Mouse (Mus musculus) midbrain, embryonic 11.5 days (tissue): ENCODE data around the gene Umad1. TPM values are rescaled to one million over a fixed set of nuclear protein-coding genes. Genes with fewer than 3 reads are reported as not detected.

Experiments used
- ATAC-seq: fragments of 200-750 bp; cut with Nextera tagmentation; 2 replicates; pipeline ENCODE4 v1.8.0; 2017; ENCODE audit warnings: moderate TSS enrichment, moderate library complexity; ENCODE audit not compliant: low FRiP score
- DNase-seq: peaks from one replicate; pipeline ENCODE4 v3.0.0; 2015; ENCODE audit warnings: low spot score; ENCODE audit errors: missing footprints
- H3K27ac ChIP-seq: fragments of 300-500 bp; sonication (generic); 2 replicates; pipeline ENCODE4 v1.5.1; 2014; ENCODE audit warnings: low read depth, low read length
- H3K27me3 ChIP-seq: fragments of 300-500 bp; sonication (generic); 2 replicates; pipeline ENCODE4 v1.6.1; 2014; ENCODE audit warnings: mild to moderate bottlenecking, low read length, moderate library complexity, mixed read lengths; ENCODE audit not compliant: control insufficient read depth, insufficient read depth
- H3K36me3 ChIP-seq: fragments of 300-500 bp; sonication (generic); 2 replicates; pipeline ENCODE4 v1.6.1; 2014; ENCODE audit warnings: mild to moderate bottlenecking, low read length, moderate library complexity, mixed read lengths; ENCODE audit not compliant: control insufficient read depth, insufficient read depth
- H3K4me1 ChIP-seq: fragments of 300-500 bp; sonication (generic); 2 replicates; pipeline ENCODE4 v1.6.1; 2014; ENCODE audit warnings: low read length; ENCODE audit not compliant: control insufficient read depth, insufficient read depth
- H3K4me2 ChIP-seq: fragments of 300-500 bp; sonication (generic); 2 replicates; pipeline ENCODE4 v1.6.1; 2014; ENCODE audit warnings: mild to moderate bottlenecking, moderate library complexity
- H3K4me3 ChIP-seq: fragments of 300-500 bp; sonication (generic); 2 replicates; pipeline ENCODE4 v1.5.1; 2014; ENCODE audit warnings: low read depth, low read length
- H3K9ac ChIP-seq: fragments of 300-500 bp; sonication (generic); 2 replicates; pipeline ENCODE4 v1.6.1; 2014; ENCODE audit warnings: low read length
- H3K9me3 ChIP-seq: fragments of 300-500 bp; sonication (generic); 2 replicates; pipeline ENCODE4 v1.6.1; 2016; ENCODE audit warnings: low read length; ENCODE audit not compliant: control insufficient read depth
- WGBS: fragments of 180-500 bp; shearing (Covaris S2); extraction: QIAGEN DNeasy Blood & Tissue Kit; methylation state at CpG from one replicate; pipeline ENCODE4 v1.1.7; 2014; 5-methylcytosine and 5-hydroxymethylcytosine counted together
- polyA plus RNA-seq: library from polyadenylated mRNA; unstranded; fragments of >200 nt; fragmentation: Nextera tagmentation; extraction: Ambion mirVana; gene quantifications from 2 replicates; pipeline ENCODE4 v1.2.1, GENCODE M21; 2014

The Umad1 gene
- polyA plus RNA-seq, 1 experiment from 2014 or later, result 28.5 TPM

DNA sequence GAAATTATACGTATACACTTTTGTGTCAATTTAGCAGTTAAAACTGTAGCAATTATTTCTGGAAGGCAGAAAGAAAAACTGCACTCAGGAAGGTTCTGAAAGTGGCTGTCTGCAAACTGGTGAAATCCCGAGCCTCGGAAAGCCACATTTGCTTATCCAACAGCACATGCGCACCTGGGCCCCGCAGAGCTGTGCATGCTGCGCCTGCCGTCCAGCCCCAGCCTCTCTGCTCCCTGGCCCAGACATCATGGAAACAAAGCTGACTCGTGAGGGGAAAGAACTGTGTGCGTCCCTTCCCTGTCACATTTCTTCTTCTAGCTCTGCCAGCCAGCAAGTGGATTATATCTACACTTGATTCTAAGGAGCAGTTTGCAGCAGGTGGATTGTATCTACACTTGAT is 154.9 kb downstream of the Umad1 start:
- H3K4me3 ChIP-seq, result no peak overlapping the region
- 56% methylated on average over 9 of the region's 9 CpGs for WGBS
- DNase-seq, result no peak

DNA sequence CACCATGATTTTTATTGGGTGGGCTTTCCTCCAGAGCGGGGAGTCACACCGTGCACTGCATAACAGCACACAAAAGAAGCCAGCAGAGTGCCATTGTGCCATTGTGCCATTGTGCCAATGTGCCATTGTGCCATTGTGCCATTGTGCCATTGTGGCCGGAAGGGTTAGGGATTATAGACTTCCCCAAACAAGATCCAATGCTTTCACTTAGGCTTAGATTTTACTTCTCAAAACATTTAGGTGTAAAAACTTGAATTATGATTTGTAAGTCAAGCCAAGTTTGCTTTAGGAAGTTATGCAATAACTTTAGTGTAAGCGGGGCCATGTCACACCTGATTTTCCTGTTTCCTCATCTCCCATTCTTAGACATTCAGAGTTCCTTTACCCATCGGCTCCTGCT is 156.7 kb downstream of the Umad1 start:
- Histone ChIP-seq H3K4me2 (no peak overlapping the region), H3K36me3 (no peaks in the 10 kb centered on the region), H3K9ac (no peak overlapping the region), H3K27me3 (no peaks in the 10 kb centered on the region), H3K4me3 (no peak overlapping the region), H3K9me3 (no peaks in the 10 kb centered on the region), H3K4me1 (peaks cover 2% of the 10 kb centered on the region; the same call in 1 of the 2 replicates), H3K27ac (no peak overlapping the region)
- DNase-seq (no peak), ATAC-seq (no peak)
- WGBS, result 72% methylated on average over 5 of the region's 5 CpGs

More for the DNA sequence above, 154.9 kb downstream of the Umad1 start:
- no peaks in the 10 kb centered on the region for H3K9me3 ChIP-seq
- H3K27me3 ChIP-seq, result no peaks in the 10 kb centered on the region
- ATAC-seq, result no peak
- peaks cover 2% of the 10 kb centered on the region; the same call in 1 of the 2 replicates for H3K4me1 ChIP-seq
- no peaks in the 10 kb centered on the region for H3K36me3 ChIP-seq
- H3K27ac ChIP-seq, result no peak overlapping the region
- no peak overlapping the region for H3K9ac ChIP-seq
- no peak overlapping the region for H3K4me2 ChIP-seq

DNA sequence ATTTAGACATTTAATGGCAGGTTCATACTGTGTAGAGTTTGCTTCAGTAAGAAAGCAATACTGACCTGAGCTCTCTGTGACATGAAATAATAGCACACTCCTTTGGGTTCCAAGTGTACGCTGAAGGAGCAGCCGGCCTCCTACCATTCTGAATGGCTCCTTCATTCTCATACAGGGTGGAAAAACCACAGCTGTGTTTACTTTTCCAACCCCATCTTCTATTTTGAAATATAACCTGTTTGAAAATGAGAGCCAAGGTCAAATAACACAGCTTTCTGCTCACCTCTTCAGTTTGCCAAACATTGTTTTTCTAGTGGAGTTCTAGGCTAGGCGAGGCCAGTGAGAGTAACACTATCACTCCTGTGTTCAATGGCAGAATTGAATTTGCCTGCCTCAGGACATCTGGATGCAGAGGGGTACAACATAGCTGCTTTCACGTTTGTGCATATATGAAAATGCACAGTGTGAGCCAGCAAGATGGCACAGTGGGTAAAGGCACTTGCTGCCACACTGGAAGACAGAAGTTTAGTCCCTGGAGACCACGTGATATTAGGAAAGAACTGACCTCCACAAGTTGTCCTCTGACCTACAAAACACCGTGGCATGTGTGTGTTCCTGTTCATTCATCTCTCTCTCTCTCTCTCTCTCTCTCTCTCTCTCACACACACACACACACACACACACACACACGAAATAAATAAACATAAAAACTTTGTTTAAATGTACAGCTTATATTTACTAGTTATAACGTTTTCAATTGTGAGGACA is 157.9 kb downstream of the Umad1 start:
- no peak overlapping the region for H3K4me2 ChIP-seq
- H3K27ac ChIP-seq, result no peak overlapping the region
- no peaks in the 10 kb centered on the region for H3K36me3 ChIP-seq
- peaks cover 2% of the 10 kb centered on the region; the same call in 1 of the 2 replicates for H3K4me1 ChIP-seq
- DNase-seq, result no peak
- H3K4me3 ChIP-seq, result no peak overlapping the region
- no peak for ATAC-seq
- H3K9me3 ChIP-seq, result no peaks in the 10 kb centered on the region
- H3K9ac ChIP-seq, result no peak overlapping the region
- 82% methylated on average over 8 of the region's 8 CpGs for WGBS
- no peaks in the 10 kb centered on the region for H3K27me3 ChIP-seq

DNA sequence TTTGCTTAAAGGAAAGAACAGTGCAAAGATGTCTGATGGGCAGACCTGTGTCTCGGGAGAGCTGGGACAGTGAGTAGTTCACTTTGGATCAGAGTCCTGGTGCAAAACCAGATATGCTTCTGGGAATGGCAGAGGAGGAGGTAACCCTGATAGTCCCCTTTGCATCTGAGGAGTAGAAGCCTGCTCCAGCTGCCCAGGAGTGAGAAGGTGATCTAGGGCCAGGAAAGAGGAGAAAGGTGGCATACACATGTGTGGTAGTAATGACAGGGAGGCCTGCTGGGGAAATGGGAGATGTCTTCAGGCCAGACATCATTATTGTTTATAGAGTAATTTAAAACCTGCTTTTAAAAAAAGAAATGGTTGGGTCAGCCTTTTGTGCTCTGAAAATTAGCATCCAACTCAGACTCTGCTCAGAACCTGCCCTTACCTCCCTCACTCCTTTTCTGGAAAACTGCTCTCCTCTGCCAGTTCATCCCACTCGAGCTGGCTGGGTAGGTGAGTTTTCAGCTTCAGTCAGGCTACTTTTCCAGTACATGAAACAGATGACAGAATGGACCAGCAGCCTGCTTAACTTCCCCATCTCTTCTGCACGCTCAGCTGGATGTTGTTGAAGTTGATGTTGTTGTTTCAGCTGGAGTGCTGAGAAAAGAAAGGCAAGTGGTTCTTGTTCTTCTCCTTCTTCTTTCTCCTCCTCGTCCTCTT is 160.5 kb downstream of the Umad1 start:
- Histone ChIP-seq H3K27me3 (no peaks in the 10 kb centered on the region), H3K9me3 (no peaks in the 10 kb centered on the region), H3K27ac (no peak overlapping the region), H3K4me3 (no peak overlapping the region), H3K4me2 (no peak overlapping the region), H3K36me3 (no peaks in the 10 kb centered on the region), H3K4me1 (no peaks in the 10 kb centered on the region), H3K9ac (no peak overlapping the region)
- 66% methylated on average over 4 of the region's 4 CpGs for WGBS
- ATAC-seq, result no peak
- no peak for DNase-seq

DNA sequence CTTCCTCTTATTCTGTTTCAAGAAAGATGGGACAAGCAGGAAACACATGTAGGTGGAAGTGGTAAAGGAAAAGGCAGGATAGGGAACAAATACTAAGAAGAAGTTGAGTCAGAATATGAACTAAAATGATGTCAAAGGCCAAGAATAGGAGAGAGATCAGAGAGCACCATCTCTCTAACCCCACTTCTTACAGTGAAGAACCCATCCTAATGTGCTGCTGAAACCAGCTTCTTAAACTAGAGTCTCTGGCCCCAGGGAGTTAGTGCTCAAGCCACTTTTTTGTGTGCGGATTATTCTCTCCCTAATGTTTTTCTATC is 161.1 kb downstream of the Umad1 start:
- H3K9ac ChIP-seq, result no peak overlapping the region
- H3K4me2 ChIP-seq, result no peak overlapping the region
- H3K9me3 ChIP-seq, result no peaks in the 10 kb centered on the region
- H3K4me3 ChIP-seq, result no peak overlapping the region
- ATAC-seq (no peak), DNase-seq (no peak)
- no peaks in the 10 kb centered on the region for H3K4me1 ChIP-seq
- H3K27me3 ChIP-seq, result no peaks in the 10 kb centered on the region
- 88% methylated on average over 1 of the region's 1 CpGs for WGBS
- H3K27ac ChIP-seq, result no peak overlapping the region
- H3K36me3 ChIP-seq, result no peaks in the 10 kb centered on the region

DNA sequence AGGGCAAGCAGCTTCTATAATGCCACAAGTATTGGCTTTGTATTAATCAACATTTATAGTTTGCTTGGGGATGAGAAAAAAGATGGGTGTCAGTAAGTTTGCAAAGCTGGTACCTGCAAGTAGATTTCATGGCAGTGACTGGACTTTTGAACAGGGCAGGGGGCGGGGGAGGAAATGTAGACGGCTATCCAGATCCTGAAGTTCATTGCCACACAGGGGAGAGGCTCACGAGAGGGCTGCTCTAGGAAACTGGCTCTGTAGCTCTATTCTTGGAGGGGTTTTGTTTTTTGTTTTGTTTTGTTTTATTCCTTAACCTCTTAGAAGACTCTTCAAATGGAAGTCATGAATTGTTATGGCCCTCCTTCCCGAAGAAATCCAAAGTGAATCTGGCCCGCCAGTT is 162.3 kb downstream of the Umad1 start:
- DNase-seq, result no peak
- H3K4me2 ChIP-seq, result no peak overlapping the region

DNA sequence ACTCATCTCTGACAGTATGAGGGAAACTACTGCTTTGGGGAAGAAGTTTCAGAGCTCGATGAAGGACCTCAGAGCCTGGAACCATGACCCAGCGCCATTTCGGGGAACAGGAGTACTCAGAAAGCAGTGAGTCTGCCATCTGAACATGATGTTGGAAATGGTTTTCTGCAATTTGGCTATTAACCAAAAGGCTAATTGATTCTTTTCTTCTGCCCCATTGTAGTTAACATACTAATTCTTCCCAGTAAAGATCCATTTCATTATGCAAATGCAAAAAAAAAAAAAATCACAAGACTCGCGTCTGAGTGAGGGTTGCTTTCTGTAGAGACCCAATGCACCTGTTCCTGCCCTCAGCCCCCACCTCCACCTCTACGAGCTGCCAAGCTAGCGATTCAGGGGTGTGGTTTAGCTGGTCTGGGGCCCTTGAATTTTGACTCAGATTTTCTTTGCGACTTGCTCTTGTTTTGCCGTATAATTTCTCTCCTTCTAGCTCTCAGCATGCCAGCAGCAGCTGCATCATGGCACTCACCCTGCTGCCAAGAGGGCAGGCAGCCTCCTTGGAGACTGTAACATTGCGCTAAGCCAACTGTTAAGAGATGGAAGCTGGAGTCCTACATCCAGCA is 163.0 kb downstream of the Umad1 start:
- WGBS, result 79% methylated on average over 10 of the region's 10 CpGs

More for the DNA sequence above, 162.3 kb downstream of the Umad1 start:
- Histone ChIP-seq H3K4me1 (no peaks in the 10 kb centered on the region), H3K9ac (no peak overlapping the region), H3K9me3 (no peaks in the 10 kb centered on the region), H3K36me3 (no peaks in the 10 kb centered on the region), H3K27ac (no peak overlapping the region), H3K4me3 (no peak overlapping the region), H3K27me3 (no peaks in the 10 kb centered on the region)
- 88% methylated on average over 5 of the region's 5 CpGs for WGBS
- no peak for ATAC-seq

DNA sequence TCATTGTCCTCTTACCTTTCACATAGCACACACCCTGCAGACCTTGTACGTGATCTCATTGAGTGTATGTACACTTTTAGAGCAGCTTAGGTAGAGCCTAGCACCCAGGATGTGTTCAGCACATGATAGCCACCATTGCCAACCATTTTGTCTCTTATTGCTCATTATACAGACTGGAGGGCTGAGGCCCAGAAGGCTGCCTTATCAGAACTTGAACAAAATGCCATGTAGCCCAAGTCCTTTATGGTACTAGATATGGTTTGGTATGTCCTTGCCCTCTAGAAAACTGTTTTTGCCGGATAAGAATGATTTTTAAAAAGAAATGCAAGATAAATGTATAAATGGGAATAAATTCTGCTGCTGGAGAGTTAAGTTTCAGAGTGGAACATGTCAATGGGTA is 164.1 kb downstream of the Umad1 start:
- H3K27ac ChIP-seq, result no peak overlapping the region
- no peak overlapping the region for H3K4me2 ChIP-seq
- no peak for DNase-seq
- H3K4me1 ChIP-seq, result no peaks in the 10 kb centered on the region
- H3K9me3 ChIP-seq, result no peaks in the 10 kb centered on the region
- no peak overlapping the region for H3K4me3 ChIP-seq
- no peak overlapping the region for H3K9ac ChIP-seq
- H3K36me3 ChIP-seq, result no peaks in the 10 kb centered on the region
- no peaks in the 10 kb centered on the region for H3K27me3 ChIP-seq
- 89% methylated on average over 2 of the region's 2 CpGs for whole genome bisulfite sequencing
- no peak for ATAC-seq

More for the DNA sequence above, 163.0 kb downstream of the Umad1 start:
- no peak overlapping the region for H3K4me2 ChIP-seq
- ATAC-seq (no peak), DNase-seq (no peak)
- no peak overlapping the region for H3K9ac ChIP-seq
- H3K27me3 ChIP-seq, result no peaks in the 10 kb centered on the region
- no peaks in the 10 kb centered on the region for H3K4me1 ChIP-seq
- no peaks in the 10 kb centered on the region for H3K36me3 ChIP-seq
- H3K27ac ChIP-seq, result no peak overlapping the region
- H3K9me3 ChIP-seq, result no peaks in the 10 kb centered on the region
- no peak overlapping the region for H3K4me3 ChIP-seq

DNA sequence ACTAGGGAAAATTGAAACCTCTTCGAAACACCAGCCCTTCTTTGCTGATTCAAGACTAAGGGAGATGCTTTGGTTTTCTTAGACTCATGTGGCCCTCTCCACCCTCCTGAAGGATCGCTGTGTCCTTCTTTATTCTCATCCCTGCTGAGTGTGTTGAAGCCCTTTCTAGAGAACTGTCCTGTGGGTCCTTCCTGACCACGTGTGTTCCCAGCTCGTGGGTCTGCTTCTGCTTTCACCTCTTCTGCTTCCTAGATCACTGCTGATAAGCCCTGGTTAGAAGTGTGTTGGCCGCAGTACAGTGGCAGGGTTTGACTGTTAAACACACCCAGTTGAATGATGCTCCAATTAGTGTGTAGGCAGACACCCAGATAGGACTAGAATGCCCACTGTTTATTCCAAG is 168.6 kb downstream of the Umad1 start:
- Histone ChIP-seq H3K9me3 (no peaks in the 10 kb centered on the region), H3K27me3 (no peaks in the 10 kb centered on the region), H3K4me1 (no peaks in the 10 kb centered on the region), H3K36me3 (no peaks in the 10 kb centered on the region), H3K9ac (no peak overlapping the region), H3K27ac (no peak overlapping the region), H3K4me2 (no peak overlapping the region), H3K4me3 (no peak overlapping the region)
- no peak for ATAC-seq
- 92% methylated on average over 5 of the region's 5 CpGs for WGBS
- DNase-seq, result no peak
